Mouse (Mus musculus): ENCODE measurements at regions not wholly inside any gene's neighbourhood (a gene's known extent, or its start where the extent isn't known, plus 50 kb on each side); places are given as distances from the start of the nearest gene placed in this dataset.
"Not testable (repeated sequence)": the region's sequence is repeated elsewhere in the genome, so short reads cannot be mapped to it uniquely, and the experiment has no call there.

DNA sequence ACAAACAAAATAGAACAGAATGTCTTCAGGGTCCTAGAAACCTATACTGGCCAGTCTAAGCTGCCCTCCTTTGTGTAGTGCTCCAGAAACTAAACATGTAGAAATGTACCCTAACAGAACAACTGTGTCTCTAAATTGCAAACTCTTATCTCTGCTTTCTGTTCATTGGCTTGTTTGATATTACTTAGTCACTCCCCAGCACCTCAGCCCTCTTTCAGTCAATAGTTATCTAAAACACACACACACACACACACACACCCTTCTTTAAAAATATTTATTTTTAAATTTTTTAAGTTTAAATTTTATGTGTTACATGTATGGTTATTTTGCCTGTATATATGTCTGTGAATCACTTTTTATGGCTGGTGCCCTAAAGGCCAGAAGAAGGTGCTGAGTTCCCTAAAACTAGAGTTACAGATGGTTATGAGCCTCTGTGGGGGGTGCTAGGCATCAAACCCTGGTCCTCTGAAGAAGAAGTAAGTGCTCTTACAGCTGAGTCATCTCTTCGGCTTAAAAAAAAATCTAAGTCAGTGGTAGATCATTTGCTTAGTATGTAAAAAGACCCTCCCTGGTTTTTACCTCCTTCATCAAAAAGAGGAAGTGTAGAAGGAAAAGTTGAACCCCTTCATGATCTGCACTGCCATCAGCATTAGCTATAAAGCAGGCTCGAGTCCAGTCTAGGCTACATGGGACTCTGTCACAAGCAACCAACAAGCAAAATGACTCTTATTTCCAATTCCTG lies 96.6 kb upstream of the C9orf72 start:
- no peak overlapping the region for H3K9ac ChIP-seq (ENCODE audit: low read depth, low read length)
- ATAC-seq (replicated peaks; ENCODE audit: low FRiP score, low read depth) (no peak), DNase-seq (ENCODE audit: low spot score) (no peak)
- no peaks in the 10 kb centered on the region for H3K4me1 ChIP-seq (replicated peaks; ENCODE audit: insufficient read depth, low read length)
- H3K4me2 ChIP-seq (ENCODE audit: low read length), result no peak overlapping the region
- no peaks in the 10 kb centered on the region for H3K36me3 ChIP-seq (ENCODE audit: insufficient read depth, low read length)
- H3K27ac ChIP-seq, result no peak overlapping the region
- no peak for TF ChIP-seq CTCF (IDR thresholded peaks at IDR 0.05; ENCODE audit: low read depth)
- no peaks in the 10 kb centered on the region for H3K9me3 ChIP-seq (replicated peaks; ENCODE audit: low read length)
- no peak overlapping the region for H3K4me3 ChIP-seq (replicated peaks; ENCODE audit: low read depth, low read length)
- 90% methylated on average over 2 of the region's 2 CpGs for WGBS
- H3K27me3 ChIP-seq (ENCODE audit: insufficient read depth, low read length), result no peaks in the 10 kb centered on the region

DNA sequence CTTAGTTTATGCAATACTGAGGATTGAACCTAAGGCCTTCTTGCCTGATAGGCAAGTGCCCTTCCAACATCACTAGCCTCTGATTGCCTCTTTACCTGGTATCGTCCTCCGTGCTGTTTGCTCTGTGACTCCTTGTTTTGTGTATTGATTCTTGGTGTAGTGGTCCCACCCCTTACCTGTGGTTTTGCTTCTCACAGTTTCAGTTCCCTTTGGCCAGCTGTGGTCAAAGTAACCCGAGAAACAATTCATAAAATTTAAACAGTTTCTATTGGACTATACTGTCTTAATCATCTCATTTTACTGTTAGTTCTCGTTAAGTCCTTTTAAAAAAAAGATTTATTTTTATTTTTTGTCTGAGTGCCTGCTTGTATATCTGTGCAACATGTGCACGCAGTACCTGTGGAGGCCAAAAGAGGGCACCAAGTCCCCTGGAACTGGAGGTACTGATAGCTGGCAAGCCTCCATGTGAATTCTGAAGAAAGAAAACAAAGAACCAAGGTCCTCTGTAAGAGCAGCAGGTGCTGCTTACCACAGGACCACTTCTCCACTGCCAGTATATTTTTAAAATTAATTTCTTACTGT lies 84.5 kb upstream of the C9orf72 start:
- no peaks in the 10 kb centered on the region for H3K27me3 ChIP-seq (ENCODE audit: insufficient read depth, low read length)
- DNase-seq (ENCODE audit: low spot score), result peak; percentile 56
- 74% methylated on average over 5 of the region's 5 CpGs for WGBS
- no peaks in the 10 kb centered on the region for H3K9me3 ChIP-seq (replicated peaks; ENCODE audit: low read length)
- ATAC-seq (replicated peaks; ENCODE audit: low FRiP score, low read depth), result no peak
- H3K36me3 ChIP-seq (ENCODE audit: insufficient read depth, low read length), result no peaks in the 10 kb centered on the region
- no peaks in the 10 kb centered on the region for H3K4me1 ChIP-seq (replicated peaks; ENCODE audit: insufficient read depth, low read length)
- TF ChIP-seq CTCF (IDR thresholded peaks at IDR 0.05; ENCODE audit: low read depth), result peak; percentile 69
- H3K9ac ChIP-seq (ENCODE audit: low read depth, low read length), result no peak overlapping the region
- H3K4me3 ChIP-seq (replicated peaks; ENCODE audit: low read depth, low read length), result no peak overlapping the region
- H3K27ac ChIP-seq, result no peak overlapping the region
- H3K4me2 ChIP-seq (ENCODE audit: low read length), result no peak overlapping the region

DNA sequence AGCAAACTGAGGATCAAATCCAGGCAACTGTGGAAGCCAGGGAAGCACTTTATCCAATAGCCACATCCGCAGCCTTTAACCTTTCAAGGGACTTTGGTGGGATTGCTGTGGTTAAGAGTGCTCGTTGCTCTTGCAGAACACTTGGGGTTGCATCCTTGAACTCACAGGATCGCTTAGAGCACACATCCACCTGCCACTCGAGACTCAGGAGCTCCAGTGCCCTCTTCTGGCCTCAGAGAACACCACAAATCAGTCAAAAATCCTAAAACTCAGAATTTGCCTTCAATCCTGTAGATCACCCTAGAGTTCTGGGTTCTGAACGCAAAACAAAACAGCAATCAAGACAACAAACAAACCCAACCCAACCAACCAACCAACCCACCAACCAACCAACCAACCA lies 82.2 kb upstream of the C9orf72 start:
- Histone ChIP-seq H3K4me3 (replicated peaks; ENCODE audit: low read depth, low read length) (no peak overlapping the region), H3K27ac (no peak overlapping the region), H3K27me3 (ENCODE audit: insufficient read depth, low read length) (no peaks in the 10 kb centered on the region), H3K4me1 (replicated peaks; ENCODE audit: insufficient read depth, low read length) (no peaks in the 10 kb centered on the region), H3K9ac (ENCODE audit: low read depth, low read length) (no peak overlapping the region), H3K9me3 (replicated peaks; ENCODE audit: low read length) (no peaks in the 10 kb centered on the region), H3K36me3 (ENCODE audit: insufficient read depth, low read length) (no peaks in the 10 kb centered on the region), H3K4me2 (ENCODE audit: low read length) (no peak overlapping the region)
- no peak for TF ChIP-seq CTCF (IDR thresholded peaks at IDR 0.05; ENCODE audit: low read depth)
- ATAC-seq (replicated peaks; ENCODE audit: low FRiP score, low read depth) (no peak), DNase-seq (ENCODE audit: low spot score) (no peak)
- WGBS, result 66% methylated on average over 5 of the region's 5 CpGs

DNA sequence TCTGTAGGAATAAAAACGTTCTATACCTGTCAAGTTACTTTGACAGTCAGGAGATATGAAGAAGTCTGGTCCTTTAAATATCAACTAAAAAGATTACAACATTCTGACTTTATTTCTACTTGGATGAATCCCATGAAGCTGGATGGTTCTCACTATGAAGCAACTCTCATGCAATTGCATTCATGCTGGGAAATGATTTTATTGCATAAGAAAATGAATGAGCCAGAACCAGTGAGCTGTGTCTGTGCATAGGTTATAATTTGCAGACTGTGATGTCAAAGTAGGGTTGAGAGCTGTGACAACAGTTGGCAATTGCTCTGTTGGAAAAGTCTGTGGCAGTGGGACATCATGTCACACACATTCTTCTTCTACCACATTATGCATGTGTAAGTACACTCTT lies 79.2 kb upstream of the C9orf72 start:
- H3K36me3 ChIP-seq (ENCODE audit: insufficient read depth, low read length), result no peaks in the 10 kb centered on the region
- WGBS, result 73% methylated on average over 1 of the region's 1 CpGs
- H3K4me2 ChIP-seq (ENCODE audit: low read length), result no peak overlapping the region
- H3K9me3 ChIP-seq (replicated peaks; ENCODE audit: low read length), result no peaks in the 10 kb centered on the region
- no peak for TF ChIP-seq CTCF (IDR thresholded peaks at IDR 0.05; ENCODE audit: low read depth)
- H3K27me3 ChIP-seq (ENCODE audit: insufficient read depth, low read length), result no peaks in the 10 kb centered on the region
- H3K4me3 ChIP-seq (replicated peaks; ENCODE audit: low read depth, low read length), result no peak overlapping the region
- H3K4me1 ChIP-seq (replicated peaks; ENCODE audit: insufficient read depth, low read length), result no peaks in the 10 kb centered on the region
- no peak overlapping the region for H3K27ac ChIP-seq
- H3K9ac ChIP-seq (ENCODE audit: low read depth, low read length), result no peak overlapping the region
- DNase-seq (ENCODE audit: low spot score) (no peak), ATAC-seq (replicated peaks; ENCODE audit: low FRiP score, low read depth) (no peak)

DNA sequence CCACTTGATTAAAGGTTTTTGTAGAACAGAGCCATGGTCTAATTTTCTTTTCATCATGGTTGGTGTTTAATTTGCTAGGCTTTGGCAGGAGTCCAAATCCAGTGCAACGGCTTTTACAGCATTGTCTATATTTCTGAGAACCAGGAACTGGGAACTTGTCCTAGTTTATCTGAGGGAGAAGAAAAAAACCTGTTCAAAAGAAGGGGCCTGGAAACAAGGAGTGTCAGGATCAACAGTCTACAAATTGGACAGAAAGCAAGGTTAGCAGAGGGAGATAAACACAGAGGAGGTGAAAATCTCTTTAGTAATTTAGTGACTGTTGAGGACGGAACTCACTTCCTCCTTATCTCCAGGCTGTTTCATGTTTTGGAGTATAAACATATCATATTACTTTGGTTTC lies 74.9 kb upstream of the C9orf72 start:
- Histone ChIP-seq H3K27me3 (ENCODE audit: insufficient read depth, low read length) (no peaks in the 10 kb centered on the region), H3K9me3 (replicated peaks; ENCODE audit: low read length) (no peaks in the 10 kb centered on the region), H3K36me3 (ENCODE audit: insufficient read depth, low read length) (no peaks in the 10 kb centered on the region), H3K4me3 (replicated peaks; ENCODE audit: low read depth, low read length) (no peak overlapping the region), H3K4me1 (replicated peaks; ENCODE audit: insufficient read depth, low read length) (no peaks in the 10 kb centered on the region), H3K9ac (ENCODE audit: low read depth, low read length) (no peak overlapping the region), H3K4me2 (ENCODE audit: low read length) (no peak overlapping the region), H3K27ac (no peak overlapping the region)
- DNase-seq (ENCODE audit: low spot score) (peak; percentile 16), ATAC-seq (replicated peaks; ENCODE audit: low FRiP score, low read depth) (no peak)
- 10% methylated on average over 2 of the region's 2 CpGs for WGBS
- no peak for TF ChIP-seq CTCF (IDR thresholded peaks at IDR 0.05; ENCODE audit: low read depth)

DNA sequence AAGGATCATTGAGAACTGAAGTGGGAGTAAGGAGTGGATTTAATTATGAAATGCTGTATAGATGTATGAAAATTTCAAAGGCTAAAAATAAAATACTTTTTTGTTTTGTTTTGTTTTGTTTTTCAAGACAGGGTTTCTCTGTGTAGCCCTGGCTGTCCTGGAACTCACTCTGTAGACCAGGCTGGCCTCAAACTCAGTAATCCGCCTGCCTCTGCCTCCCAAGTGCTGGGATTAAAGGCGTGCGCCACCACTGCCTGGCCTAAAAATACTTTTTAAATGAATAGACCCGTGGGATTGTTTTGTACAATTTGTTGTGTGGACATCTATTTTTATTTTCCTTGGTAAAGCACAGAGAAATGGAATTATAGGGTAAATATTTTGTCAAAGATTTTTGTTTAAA lies 74.4 kb upstream of the C9orf72 start:
- not testable (repeated sequence) for H3K9me3 ChIP-seq (replicated peaks; ENCODE audit: low read length); ATAC-seq (replicated peaks; ENCODE audit: low FRiP score, low read depth); H3K36me3 ChIP-seq (ENCODE audit: insufficient read depth, low read length); H3K27me3 ChIP-seq (ENCODE audit: insufficient read depth, low read length); H3K4me1 ChIP-seq (replicated peaks; ENCODE audit: insufficient read depth, low read length); DNase-seq (ENCODE audit: low spot score); H3K4me3 ChIP-seq (replicated peaks; ENCODE audit: low read depth, low read length); H3K27ac ChIP-seq; H3K4me2 ChIP-seq (ENCODE audit: low read length); H3K9ac ChIP-seq (ENCODE audit: low read depth, low read length)
- 76% methylated on average over 4 of the region's 4 CpGs for WGBS

DNA sequence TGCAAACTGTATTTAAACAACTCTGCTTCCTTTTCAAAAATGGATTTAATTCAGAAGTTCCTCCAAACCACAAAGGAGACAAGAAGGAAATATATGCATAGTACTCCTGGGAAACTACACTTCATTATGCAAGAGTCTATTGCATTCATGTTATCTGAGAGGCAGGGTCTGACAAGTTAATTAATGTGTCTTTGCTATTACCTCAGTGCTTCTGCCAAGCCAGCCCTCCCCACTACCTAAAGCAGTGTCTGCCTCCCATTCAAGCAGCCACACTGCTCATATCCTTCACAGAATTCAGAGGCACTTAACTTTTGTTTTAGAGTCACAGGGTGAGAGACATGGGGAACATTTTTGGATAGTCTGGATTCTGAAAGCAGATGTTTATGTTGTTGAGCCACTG lies 58.6 kb upstream of the C9orf72 start:
- no peaks in the 10 kb centered on the region for H3K36me3 ChIP-seq (ENCODE audit: insufficient read depth, low read length)
- H3K4me3 ChIP-seq (replicated peaks; ENCODE audit: low read depth, low read length), result no peak overlapping the region
- no peak overlapping the region for H3K4me2 ChIP-seq (ENCODE audit: low read length)
- H3K9ac ChIP-seq (ENCODE audit: low read depth, low read length), result no peak overlapping the region
- H3K4me1 ChIP-seq (replicated peaks; ENCODE audit: insufficient read depth, low read length), result no peaks in the 10 kb centered on the region
- DNase-seq (ENCODE audit: low spot score), result peak; percentile 18
- no peaks in the 10 kb centered on the region for H3K27me3 ChIP-seq (ENCODE audit: insufficient read depth, low read length)
- TF ChIP-seq CTCF (IDR thresholded peaks at IDR 0.05; ENCODE audit: low read depth), result no peak
- no peak overlapping the region for H3K27ac ChIP-seq
- no peaks in the 10 kb centered on the region for H3K9me3 ChIP-seq (replicated peaks; ENCODE audit: low read length)
- no peak for ATAC-seq (replicated peaks; ENCODE audit: low FRiP score, low read depth)

Data from kidney, postnatal 0 days (tissue).